Mouse (Mus musculus) activated CD4-positive, CD25-positive, alpha-beta regulatory T cell, adult 4 months (primary cell): ENCODE results near the gene Rab11fip5. TPM values are rescaled to one million over a fixed set of nuclear protein-coding genes. Genes with fewer than 3 reads are reported as not detected.

Experiments
- ATAC-seq: one replicate; pipeline ENCODE4 v1.8.0; 2017
- polyA plus RNA-seq, 2 experiments: library from polyadenylated mRNA; unstranded; fragments of 100-300 nt; shearing (Covaris generic); gene quantifications; one replicate each; pipeline ENCODE4 v1.2.1; 2017

The Rab11fip5 gene
- polyA plus RNA-seq, 2 experiments from 2014 or later = 0.15 to 0.29 TPM

- no peak for ATAC-seq
Observed at GRCm38 (mm10) chr6:85373066-85373860, 1.2 kb downstream of the Rab11fip5 start.

- ATAC-seq = no peak
Observed at GRCm38 (mm10) chr6:85372496-85372895, 1.9 kb downstream of the Rab11fip5 start.

- ATAC-seq = no peak
Observed at GRCm38 (mm10) chr6:85371859-85372405, 2.5 kb downstream of the Rab11fip5 start.

DNA sequence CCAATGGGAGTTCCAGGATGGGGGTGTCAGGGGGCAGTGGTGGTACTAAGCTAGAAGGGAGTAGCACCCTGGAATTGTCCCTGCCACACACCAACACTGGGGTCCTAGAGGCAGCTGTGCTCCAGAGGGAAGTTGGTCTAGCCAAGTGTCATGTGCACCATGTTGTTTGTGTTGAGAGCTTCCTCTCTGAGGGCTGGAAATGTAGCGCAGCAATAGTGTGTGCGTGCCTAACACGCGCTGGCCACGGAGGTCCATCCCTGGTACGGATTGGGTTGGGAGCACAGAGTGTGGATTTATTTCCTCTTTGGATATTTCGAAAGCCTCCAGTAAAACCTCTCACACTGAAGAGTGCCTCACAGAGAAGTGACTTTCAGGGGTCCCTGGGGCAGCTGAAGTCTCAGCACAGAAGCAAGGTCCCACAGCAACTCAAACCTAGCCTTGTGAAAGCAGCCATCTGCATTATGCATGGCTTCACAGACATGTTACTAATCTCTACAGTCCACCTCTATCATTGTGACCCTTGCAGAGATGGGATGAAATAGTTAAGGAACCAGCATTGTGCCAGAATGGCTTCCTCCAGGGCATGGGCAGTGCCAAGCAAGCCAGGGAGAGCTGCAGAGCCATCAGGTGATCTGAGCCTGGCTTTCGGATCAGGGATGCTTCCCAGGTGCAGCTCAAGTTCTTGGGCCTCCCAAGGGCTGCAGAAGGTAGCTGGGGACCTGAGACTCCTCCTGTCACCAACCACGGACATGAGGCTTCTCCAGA is 3.6 kb downstream of the Rab11fip5 start:
- ATAC-seq = no peak

GRCm38 (mm10) chr6:85370041-85370440 is 4.4 kb downstream of the Rab11fip5 start:
- no peak for ATAC-seq

DNA sequence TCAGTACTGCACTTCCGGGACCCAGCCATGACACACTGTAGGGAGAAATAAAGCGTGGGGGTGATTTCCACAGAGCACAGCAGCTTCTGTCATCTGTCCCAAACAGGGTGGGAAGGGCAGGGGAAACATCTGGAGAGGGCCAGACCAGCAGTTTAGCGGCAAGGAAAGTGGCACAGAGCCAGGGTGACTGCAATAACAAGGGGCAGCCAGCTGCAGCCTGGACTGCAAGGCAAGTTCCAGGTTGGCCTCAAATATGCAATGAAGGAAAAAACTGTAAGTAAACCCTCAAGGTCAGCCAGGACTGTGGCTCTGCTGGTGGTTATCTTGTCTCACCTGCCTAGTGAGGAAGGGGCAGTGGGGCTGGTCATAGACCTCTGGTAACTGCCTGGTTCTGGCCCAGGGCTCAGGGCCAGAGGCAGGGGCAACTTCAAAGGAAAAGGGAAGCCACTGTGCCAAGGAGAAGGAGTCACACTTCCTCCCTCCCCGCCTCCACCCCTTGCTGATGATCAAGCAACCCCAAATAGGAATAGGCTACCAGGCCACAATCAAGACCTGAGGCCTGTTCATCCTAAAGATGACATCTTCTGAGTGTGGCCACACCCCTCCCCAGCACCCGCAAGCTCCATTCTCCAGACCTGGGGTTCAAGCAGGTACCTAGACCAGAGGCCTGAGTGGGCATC is 5.1 kb downstream of the Rab11fip5 start:
- no peak for ATAC-seq

GRCm38 (mm10) chr6:85368722-85369121 is 5.7 kb downstream of the Rab11fip5 start:
- ATAC-seq = no peak

DNA sequence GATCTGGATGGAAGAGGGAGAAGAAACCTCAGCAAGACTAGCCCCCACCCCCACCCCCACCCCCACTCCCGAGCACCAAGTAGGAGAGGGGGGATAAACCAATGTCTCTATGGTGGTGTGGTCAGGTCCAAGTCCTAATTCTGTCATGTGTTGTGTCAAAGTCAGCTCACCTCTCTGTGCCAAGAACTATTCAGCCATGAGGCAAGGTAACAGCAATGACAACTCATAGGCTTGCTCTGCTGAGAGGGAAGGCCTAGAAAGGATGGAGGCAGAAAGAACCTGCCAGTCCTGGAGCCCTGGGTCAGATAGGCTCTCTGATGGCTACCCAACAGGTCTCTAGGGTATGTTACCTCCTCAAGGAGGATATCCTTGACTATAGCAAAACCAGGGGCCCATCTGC is 6.3 kb downstream of the Rab11fip5 start:
- ATAC-seq = no peak

- no peak for ATAC-seq
Observed at GRCm38 (mm10) chr6:85366387-85366786, 8.0 kb downstream of the Rab11fip5 start.

- no peak for ATAC-seq
Observed at GRCm38 (mm10) chr6:85364439-85364838, 10.0 kb downstream of the Rab11fip5 start.

- no peak for ATAC-seq
Observed at GRCm38 (mm10) chr6:85363906-85364260, 10.6 kb downstream of the Rab11fip5 start.

DNA sequence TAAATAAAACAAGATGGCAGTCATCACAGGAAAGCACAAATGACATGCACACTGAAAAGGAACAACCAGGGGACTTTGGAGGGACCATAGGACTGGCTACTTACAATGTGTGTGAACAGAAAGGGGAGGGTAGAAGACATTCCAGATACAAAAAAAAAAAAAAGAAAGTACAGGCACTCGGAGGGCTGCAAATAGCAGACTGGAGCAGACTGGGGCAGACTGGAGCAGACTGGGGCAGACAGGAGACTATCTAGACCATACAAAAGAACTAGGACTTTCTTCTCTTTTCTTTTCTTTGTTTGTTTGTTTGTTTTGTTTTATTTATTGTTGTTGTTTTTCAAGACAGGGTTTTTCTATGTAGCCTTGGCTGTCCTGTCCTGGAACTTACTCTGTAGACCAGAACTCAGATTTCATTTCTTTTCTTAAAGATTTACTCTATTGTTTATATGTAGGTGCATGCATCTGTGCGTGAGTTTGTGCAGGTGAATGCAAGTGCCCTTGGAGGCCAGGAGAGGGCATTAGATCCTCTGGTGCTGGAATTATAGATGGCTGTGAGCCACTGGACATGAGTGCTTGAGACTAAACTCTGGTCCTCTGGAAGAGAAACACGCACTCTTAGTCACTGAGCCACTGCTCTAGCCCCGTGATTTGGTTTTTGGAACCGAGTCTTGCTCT is 11.1 kb downstream of the Rab11fip5 start:
- ATAC-seq = no peak

DNA sequence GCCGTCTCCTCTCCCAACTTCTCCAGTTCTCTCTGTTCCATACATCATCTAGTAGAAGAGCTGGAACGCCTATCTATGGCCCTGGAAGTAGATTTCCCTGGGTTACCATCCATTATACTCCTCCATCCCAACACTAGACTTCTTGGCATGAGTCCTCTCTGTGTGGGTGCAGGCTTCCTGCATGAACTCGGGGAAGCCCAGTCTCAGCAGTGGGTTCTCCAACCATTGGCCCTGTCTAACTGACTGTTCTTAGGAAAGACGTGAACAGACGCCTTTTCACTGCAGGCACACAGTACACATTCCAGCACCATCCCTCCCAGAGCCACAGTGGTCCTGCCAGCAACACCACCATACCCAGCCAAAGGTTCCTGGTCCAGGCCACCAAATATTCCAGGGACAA is 11.8 kb downstream of the Rab11fip5 start:
- ATAC-seq = no peak

DNA sequence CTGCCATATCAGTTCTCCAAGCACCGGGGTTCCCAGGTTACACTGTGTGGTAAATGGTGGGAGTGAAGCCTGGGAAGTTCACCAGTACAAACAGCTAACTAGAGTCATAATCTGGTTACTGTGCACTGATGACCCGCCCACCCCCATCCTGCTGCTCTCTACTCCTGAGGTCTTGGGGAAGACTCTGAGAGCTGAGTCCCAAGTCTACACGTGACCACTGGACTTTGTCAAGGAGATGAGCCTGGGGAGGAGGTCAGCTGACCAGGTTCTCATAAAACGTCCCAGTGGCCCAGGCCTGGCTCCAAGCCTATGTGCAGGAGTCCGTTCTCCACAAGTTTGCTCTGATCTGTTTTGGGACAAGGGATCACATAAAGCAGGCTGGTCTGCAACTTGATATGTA is 14.1 kb downstream of the Rab11fip5 start:
- no peak for ATAC-seq

DNA sequence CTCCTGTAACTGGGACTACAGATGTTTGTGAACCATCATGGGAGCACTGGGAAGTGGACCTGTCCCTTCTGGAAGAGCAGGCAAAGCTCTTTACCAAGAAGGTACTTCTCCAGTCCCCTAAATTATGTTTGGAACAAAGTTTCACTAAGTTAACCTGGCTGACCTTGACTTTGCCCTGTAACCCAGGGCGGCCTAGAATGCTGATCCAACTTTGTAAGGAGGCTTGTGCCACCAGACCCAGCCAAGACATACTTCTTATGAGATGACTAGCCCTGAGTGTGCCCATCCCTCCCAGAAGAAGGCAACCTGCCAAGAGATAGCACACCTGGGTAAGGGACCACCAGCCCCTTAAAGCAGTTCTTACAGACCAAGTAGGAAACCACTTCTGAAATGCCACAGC is 15.6 kb downstream of the Rab11fip5 start:
- ATAC-seq = no peak

DNA sequence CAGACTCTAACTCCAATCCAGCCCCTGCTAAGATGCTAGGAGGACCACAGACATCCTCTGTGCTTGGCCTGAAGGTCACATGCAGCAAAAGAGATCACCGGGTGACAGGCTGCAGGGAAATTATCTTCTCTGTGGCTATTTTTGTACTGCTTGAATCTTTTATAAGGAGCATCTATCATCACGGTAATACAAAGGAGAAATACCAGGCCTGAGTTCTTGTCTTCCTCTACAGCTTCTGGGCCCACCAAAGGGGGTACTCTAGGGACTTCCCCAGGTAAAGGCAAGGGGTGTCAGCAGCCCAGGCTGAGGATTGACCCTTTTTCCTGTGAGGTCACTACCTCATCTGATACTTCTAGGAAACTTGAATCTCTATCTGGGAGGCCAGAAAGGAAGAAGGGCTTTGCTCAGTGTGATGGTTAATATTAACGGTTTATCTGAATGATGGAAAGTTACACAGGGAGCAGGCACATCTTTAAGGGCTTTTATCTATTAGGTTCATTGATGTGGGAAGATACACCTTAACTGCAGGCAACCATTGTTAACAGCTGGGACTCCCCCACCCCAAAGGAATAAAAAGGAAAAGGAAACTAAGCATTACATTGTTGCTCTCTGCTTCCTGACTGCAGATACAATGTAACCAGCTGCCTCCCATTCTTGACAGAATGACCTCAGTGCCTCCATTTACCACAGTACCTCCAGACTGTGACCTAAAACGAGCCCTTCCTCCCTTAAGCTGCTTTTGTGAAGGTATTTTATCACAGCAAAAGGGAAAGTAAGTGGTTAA is 17.6 kb downstream of the Rab11fip5 start:
- peak; percentile 62 for ATAC-seq

- peak; percentile 41 for ATAC-seq
Observed at GRCm38 (mm10) chr6:85355753-85356152, 18.7 kb downstream of the Rab11fip5 start.

- ATAC-seq = no peak
Observed at GRCm38 (mm10) chr6:85354709-85355108, 19.7 kb downstream of the Rab11fip5 start.

DNA sequence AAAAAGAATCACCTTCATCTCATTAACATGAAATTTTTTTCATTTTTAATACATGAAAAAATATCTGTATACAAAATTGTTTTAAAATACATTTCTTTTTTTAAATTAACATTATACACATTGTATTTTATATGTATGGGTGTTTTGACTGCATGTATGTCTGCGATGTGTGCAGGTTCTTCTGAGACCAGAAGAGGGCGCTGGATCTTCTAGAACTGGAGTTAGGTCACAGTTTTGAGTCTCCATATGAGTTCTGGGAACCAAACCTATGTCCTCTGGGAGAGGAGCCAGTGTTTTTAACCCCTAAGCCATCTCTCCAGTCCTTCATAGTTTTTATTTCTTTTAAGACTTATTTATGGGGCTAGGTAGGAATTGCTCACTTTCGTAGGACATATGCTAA is 20.7 kb downstream of the Rab11fip5 start:
- ATAC-seq = no peak

DNA sequence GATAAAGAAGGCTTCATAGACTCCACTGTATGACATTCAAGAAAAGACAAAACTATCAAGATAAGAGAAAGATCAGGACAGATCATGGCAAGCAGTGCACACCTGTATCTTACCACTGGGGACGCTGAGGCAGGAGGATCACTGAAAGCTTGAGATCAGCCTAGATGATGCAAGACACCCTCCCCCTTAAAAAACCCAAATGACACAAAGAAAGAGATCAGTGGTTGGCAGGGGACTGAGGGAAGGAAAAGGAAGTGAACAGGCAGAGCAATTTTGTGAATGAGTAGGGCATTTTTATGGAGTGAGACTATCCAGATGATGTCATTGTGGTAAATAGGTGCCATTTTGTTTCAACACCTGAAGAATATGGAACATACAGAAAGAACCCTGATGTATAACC is 24.3 kb downstream of the Rab11fip5 start:
- ATAC-seq = no peak

- ATAC-seq = no peak
Observed at GRCm38 (mm10) chr6:85349246-85349645, 25.2 kb downstream of the Rab11fip5 start.

DNA sequence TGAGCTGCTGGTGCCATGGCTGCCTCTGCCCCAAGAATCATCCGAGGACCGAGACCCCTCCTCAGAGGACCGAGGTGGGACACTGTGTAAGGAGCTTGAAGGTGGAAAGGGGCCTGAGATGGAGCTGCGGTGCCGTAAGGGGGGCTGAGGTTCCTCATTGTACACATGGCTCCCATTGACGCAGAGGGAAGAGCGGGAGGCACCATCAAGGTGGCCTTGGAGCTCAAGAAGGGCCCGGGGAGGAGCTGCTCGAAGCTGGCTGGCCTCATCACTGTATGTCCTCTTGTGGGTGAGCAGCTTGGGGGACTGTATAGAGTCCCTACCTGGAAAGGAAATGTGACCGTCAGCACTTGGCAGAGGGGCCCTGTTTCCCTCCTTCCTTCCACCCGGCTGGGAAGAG is 26.3 kb downstream of the Rab11fip5 start:
- no peak for ATAC-seq
